Mouse (Mus musculus): ENCODE measurements at regions not wholly inside any gene's neighbourhood (a gene's known extent, or its start where the extent isn't known, plus 50 kb on each side); places are given as distances from the start of the nearest gene placed in this dataset.

DNA sequence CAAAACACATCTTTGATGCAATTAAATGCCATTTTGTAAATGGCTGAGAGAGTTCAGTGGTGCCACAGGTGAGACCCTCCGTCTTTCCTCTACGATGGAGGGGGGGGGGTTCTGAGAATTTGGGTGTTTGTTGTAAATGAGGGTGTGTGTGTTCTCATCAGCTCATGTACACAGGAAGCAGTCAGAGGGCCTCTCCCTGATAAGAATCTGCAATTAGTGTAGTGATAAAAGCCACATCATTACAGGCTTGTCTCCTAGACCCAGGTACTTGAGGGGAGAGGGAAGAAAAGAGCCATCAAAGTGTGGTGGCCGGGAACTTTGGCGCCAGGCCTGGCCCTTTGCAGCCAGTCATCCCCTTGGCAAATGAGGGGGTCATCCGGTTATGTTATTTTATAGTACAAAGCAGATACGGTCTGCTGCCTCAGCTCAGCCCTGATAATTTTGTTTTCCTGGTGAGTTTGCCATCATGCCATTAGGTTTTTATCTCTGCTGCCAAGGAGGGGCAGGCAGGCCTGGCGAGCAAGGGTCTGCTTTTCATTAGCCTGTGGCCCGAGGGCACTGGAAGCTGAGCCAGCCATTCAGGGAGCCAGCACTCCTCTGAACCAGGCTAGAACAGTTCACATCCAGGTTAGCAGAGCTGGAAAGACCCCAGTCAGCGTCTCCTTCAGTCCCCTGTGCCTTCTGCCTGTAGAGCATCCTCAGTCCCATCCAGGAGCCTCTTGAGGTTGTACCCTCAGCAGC, 59.7 kb downstream of the H2al1j start:
- no peak for DNase-seq (ENCODE audit: low spot score)

DNA sequence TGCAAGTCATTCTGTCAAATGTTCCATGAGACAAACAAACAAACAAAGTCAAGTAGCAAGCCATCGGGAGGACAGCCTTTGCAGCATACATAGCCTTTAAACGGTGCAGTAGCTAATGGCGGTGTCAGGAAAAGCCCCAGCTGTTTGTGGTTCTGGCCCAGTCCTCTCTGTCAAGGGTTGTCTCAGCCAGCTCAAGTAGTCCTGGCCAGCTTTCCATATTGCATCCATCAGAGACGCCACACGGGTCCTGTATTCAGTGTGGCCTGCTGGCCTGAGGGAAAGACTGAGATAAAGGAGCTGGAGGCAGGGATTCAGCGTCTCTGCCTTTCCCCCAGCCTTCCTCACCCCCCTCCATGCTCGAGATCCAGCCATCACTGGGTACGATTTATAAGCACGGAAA, 61.2 kb downstream of the H2al1j start:
- DNase-seq (ENCODE audit: low spot score): no peak

DNA sequence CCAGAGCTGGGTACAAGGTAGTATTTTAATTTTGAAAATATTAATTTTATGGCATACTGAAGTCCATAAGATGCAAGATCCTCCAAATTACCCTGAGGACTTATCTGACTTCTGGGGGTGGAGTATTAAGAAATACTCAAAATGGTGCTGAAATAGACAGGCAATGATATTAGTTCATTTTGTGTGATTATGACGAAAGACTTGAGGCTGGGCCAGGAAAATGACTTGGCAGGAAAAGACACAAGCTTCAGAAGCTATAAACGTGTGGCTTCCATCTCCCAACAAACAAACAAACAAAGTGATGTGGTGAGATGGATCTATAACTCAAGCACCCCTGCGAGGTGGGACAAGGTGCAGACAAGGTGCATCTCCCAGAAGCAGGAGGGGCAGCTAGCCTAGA, 72.8 kb downstream of the H2al1j start:
- DNase-seq (ENCODE audit: low spot score): no peak

DNA sequence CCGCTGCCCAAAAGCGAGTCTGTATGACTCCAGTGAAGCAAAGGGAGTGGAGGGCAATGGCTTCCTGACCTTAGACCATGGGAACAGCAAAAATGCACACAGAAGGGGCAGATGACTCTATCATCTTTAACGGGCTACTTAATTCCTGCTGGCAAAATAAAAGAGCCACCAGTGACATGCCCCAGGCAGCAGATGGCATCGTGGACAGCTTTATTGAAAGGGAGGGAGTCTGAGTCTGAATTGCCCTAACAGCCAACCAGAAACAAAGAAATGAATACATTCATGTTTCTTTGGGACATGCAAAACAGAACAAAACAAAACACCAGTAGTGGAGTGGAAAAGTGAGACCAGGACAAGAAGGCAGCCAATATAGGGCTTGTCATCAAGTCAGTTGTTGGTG, 76.7 kb downstream of the H2al1j start:
- no peak for DNase-seq (ENCODE audit: low spot score)

DNA sequence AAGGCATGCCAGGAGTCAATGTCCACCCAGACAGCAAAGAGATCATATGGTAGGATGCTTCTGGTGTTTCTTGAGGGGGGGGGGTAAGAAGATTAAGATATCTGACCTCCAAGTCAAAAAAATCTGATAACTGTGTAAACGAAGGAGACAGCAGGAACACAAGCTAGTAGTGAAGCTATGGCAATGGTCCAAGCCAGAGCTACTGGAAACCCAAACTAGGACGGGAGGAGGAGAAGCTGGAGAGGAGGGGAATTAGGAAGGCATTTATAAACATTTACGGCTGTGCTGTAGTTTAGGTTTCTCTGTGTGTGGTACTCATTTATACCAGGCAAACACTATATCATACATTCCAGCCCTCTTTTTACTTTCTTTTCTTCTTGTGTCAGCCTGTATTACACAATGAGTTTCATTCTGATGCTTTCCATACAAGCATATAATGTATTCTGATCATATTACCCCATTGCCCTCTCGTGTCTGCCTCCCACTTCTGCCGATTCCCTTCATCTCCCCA, 84.7 kb downstream of the H2al1j start:
- DNase-seq (ENCODE audit: low spot score): no peak

DNA sequence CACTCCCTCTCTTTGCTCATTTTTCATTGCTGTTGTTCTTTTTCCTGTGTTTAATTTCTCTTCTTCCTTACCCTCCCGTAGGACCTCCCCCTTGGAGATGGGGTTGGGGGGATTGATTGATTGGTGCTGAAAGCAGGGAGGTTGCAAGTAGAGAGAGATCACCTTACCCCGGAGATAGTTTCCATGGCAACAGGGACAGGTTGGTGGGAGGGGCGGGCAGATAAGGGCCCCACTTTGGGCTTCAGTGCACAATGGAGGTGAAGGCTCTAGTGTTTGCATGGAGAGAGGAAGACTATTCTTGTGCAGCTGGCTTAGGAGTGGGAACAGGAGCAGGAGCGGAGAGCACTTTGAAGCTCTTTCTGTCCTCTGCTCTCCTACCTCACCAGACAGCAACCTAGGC, 88.0 kb downstream of the H2al1j start:
- DNase-seq (ENCODE audit: low spot score): no peak

DNA sequence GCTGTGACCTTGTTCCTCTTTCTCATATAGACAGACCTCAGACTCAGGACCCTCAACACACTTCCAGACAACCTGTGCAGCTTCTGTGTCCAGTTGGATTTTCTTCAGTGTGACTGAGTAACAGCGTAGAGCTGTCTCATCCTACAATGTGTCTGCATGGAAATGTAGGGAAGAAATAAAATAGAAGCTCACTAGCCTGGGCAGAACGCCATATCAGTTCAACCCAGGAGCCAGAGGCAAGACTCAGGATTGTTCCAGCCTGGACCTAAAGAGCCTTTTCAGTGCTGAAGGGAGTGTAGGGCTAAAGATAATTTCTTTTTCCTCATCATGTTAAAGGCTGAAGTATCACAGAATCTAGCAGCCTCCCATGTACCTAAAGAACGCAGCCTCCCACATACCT, 88.9 kb downstream of the H2al1j start:
- no peak for DNase-seq (ENCODE audit: low spot score)

DNA sequence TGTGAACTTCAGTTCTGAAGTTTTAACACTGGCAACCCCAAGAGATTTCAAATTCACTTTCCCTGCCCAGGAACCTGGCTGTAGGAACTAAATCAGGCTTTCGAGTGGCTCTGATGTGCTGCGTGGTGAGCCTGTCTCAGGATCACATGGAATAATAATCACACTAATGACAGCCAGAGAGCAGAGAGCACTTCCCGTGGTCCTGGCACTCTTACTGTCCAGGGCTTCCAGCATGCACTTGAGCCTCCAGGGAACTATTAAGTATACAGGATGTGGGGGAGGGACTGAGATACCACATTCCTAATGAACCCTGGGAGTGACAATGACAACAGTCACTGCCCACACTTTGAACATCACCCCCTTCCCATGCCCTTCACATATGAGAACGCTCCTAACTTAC, 90.2 kb downstream of the H2al1j start:
- no peak for DNase-seq (ENCODE audit: low spot score)

DNA sequence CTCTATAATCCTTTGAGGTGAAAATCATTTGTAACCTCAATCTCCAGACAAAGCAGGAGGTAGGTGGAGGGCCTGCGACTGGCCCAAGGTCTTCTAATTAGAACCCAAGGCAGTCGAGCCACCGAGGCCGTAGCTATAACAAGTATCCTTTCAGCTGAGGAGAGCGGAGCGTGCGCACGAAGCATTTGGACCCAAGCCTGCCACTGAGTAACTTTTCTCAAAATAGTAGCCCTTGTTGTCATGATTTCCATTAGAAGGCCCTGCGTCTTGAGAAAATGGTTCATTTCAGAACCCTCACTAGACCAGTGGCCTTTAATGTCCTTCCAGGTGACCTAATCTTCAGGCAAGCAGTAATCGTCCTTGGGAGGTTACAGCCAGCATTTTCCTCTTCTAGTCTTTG, 90.6 kb downstream of the H2al1j start:
- DNase-seq (ENCODE audit: low spot score): no peak

DNA sequence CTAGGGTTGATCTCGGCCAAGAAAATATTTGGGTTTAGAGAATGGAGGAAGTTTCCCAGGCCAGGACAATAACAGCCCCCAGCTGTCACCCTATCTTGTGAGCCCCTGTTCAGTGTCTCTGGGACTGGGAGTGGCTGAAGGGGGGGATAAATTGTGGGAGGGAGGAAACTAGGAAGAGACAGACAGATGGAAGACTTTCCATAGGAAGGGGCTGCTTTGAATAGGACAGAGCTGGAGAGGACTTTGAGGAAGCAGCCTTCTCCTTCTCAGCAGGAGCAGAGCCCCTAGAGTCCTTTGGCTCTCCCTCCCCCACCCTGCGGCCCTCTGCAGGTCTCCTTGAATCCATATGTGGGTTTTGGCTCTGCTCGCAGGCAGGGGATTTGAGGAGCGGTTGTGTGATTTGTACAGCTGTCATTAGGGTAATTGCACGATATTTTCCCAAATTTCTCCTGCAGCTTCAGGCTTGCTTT, 91.6 kb downstream of the H2al1j start:
- DNase-seq (ENCODE audit: low spot score): no peak

DNA sequence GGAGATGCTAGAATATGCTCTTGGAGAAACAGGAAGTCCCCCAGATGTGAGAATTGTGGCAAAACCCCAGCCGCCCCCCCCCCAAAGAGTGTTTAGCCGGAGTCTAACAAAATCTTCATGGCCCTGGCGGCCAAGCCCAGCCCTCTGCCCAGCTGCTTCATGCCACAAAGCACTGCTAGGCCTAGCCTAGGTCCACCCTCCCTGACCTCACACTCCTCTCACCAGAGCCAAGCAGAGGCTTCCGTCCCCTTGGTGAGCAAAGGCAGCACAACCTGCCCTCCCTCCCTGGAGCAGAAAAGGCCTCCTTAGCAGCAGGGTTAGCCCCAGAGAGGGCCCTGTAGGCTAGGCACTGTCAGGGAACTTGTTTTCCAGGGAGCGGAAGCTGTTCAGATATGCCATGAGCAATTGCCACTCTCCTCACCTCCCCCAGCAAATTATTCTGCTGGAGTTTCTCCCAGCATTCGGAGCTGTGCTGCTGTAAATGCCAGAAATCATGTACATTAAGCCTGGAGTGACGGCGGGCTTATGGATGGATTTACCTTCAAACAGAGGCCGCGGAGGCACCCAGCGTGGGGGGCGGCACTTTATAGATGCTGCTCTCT, 104.9 kb downstream of the H2al1j start:
- DNase-seq (ENCODE audit: low spot score): no peak

DNA sequence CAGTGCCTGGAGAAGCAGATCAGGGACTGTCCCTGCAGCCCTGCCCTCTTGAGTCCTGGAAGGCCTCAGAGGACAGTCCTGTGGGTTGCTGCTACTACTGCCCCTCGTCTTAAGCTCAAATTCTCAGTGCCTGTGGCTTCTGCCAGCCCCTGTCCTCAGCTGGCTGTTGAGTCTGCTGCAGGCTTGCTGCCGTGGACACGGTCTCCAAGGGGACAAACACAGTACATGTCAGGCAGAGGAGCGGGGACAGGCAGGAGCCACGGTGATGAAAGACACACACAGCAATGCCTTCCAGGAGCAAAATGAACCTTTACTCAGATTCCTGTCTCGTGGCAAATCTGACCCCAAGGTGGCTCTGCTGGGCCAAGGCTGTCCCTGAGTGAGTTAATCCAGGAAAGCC, 107.7 kb downstream of the H2al1j start:
- no peak for DNase-seq (ENCODE audit: low spot score)

DNA sequence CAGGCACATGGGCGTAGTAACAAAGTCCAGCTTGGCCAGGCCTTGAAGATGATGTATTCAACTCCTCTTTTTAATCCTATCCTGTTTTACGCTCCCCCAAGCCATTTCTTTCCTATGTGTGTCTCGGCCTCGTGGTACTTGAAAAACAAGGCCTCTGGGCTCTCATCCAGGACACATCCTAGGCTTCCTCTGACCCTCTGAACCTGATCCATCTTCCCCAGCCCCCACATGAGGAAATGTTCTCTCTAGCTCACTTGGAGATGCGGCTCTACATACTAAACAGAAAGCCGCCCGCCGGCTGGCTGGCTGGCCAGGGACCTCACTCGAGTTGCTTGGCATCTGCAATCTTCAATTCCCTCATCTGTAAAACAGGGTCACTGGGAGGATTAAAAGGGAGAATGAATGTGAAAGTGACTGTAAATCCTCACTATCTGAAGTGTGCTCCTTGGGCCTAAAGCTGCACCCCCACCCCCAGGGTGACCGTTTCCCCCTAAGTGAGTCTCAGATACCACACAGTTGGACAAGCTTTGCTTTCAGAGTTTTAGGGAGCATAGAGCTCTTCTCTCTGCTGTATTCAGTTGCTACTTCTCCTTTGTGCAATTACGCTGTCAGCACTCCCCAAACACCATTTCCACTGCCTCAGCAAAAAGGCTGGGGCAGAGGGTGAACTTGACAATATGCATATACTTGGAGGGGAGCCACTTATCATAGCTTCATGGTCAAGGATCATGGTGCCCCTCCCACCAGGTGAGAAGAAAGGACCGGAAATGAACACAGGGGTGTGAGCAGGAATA, 109.7 kb downstream of the H2al1j start:
- no peak for DNase-seq (ENCODE audit: low spot score)

DNA sequence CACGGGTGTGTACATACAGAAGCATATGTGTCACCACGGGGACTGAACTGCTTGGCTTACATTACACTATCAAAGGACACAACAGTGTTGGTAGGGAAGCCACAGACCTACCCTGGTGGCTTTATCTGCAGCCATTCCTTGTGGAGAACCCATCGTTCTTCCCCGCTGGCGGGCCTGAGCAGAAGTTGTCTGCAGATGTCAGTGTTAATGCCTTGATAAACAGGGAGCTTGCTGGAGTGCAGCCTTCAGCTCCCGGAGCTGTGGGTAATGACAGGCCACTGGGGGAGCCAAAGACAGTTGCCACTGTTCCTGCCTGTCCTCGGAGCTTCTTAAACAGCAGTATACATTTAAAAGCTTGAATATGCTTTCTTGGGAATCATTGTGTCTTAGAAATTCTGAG, 115.9 kb downstream of the H2al1j start:
- DNase-seq (ENCODE audit: low spot score): no peak

DNA sequence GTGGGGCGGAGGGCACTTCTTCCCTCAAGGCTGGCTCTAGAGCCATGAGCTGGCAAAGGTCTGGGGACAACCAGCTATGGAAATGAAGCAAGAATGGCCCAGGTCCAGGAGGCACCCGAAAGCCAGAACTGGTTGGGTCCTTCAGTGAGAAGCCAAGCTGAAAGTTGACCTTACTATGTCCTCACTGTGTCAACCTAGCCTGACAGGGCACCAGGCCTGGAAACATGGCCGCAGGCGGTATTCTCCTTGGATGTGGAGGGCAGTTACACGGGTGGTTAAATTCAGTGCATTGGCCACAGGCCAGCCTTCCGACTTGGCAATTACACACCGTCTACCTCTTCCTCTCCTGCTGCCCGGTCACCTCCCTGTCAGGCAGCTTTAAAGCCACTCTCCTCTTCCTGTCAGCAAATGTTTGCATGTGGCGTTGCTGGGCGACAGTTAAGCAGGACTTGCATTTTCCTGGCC, 116.7 kb downstream of the H2al1j start:
- DNase-seq (ENCODE audit: low spot score): no peak

DNA sequence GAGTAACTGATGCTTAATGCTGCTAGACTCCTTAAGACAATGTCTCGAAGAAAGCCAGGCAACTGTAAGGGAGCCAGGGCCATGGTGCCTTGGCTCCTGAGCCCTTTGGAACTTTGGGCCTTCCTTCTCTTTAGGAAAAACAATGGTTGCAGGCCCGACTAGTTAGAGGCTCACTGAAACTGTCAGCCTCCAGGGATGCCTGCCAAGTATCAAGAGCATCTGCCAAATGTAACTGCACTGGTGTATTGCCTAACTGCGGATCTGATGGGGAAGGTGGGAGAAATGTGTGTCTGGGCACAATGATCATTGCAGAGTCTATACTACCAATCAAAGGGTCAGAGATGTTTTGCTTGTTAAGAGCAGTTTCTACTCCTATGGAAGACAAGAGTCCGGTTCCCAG, 121.1 kb downstream of the H2al1j start:
- DNase-seq (ENCODE audit: low spot score): no peak

DNA sequence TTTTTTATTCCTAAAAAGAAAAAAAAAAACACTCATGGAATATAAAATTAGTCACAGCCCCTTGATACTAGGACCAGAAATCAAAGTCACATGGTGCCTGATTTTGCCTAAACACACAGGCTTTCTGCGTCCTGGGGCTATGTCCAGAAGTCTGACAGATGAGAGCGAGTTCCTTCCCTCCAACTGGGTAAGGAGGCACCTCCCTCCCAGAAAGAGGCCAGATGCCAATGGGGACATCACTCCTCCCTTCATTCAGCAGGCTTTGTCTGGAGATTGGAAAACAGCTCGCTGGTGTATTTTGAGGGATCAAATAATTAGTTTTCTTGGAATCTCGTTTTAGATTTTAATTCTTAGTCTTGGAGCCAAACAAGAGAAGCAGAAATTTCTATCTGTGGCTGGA, 130.9 kb downstream of the H2al1j start:
- DNase-seq (ENCODE audit: low spot score): no peak

DNA sequence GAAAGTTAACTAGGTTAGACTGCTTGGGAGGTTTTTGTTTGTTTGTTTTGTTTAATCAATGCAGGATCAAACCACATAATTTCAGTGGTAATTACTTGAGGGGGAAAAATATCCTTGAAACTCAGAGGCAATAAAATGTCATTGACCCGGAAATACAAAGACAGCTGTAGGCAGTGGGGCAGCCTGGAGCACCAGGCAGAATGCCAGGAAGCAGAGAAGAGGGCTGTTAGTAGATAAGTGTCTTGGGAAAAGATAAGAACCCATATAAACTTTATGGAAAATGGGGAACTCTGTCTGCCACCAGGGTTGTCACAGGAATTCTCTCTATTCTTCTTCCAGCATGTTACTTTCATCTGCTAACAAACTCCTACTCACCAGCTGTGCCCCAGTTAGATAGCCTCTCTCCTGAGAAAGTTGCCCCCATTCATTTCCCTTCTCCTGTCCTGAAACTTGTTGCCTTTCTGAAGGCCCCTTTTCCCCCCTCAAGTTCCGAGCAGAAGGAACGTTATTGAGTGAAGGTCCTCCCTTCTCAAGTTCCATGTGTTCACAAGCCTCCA, 136.4 kb downstream of the H2al1j start:
- no peak for DNase-seq (ENCODE audit: low spot score)

DNA sequence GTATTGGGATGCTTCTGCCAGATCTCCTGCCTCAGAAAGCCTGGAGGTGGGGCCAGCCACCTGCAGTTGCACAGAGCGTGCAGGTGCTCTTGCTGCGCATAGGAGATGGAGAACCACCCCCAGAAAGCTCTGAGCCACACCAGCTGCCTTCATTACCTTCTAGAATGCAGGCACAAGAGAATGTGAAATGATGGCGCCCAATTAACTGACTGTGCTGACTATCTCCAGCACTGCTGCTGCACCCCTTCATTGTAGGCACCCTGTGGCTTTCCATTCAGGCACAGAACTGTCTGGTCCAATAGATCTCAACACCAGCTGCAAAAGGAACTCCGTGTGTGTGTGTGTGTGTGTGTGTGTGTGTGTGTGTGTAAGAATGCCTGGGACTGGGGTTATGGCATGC, 138.6 kb downstream of the H2al1j start:
- DNase-seq (ENCODE audit: low spot score): no peak

DNA sequence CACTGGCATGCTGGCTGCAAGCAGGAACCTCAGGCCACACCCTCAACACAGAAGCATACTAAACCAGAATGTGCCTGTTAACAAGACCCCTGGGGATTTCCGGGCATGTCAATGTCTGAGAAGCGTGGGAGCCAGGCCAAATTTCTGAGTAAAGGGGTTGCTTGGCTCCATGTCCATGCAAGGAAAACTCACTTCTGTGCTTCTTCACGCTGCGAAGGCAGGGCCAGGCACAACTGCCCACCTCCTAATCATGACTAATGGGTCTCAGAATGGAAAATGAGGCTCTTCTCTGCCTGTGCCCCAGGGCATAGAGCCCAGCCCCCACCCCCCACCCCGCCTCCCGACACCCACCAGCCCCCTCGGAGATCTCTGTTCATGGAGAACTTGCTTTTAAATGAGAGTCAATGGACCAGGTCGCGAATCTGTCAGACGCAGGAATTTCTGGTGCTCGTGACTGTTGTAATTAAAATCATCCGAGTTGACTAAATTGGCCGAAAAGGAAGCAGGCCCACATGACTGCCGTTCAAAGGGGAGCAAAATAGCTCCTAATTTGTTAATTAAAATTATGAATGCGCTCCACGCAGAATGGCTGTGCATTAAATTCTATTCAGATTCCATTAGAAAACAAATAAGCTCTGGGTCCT, 152.2 kb downstream of the H2al1j start:
- DNase-seq (ENCODE audit: low spot score): no peak

DNA sequence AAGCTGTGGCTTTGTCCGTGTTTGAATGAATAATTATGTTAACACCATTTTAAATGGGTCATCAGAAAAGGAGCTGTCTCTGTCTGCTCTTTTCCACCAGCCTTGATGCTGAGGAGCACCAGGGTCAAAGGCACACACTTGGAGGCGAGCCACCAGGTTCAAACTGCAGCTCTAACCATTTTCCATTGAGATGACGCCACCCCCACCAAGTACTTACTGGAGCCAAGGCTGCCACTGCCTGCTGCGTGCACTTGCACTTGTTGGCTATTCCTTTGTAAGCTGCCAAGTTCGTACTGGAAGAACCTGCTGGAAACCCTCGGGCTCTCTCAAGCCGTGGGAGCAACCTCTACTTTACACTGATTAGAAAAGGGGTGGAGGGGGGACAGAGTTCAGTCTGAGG, 154.5 kb downstream of the H2al1j start:
- DNase-seq (ENCODE audit: low spot score): no peak

DNA sequence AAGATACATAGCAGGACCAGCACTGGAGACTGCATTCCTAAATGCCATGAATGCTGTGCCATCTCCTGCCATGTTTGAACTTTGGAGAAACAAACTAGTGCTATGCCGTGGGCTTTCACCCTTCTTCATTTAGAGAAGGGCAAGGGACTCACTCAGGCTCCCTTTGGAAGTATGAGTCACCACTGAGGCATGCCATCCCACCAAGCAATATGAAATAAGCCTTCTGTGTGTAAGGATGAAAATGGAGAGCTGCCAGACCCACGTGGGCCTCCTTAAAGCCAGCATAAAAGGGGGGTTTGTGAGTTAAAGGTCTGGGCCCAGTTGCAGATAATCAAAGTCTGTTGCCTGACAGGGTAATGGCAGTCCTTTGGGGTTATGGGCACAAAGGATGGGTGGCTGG, 159.0 kb downstream of the H2al1j start:
- DNase-seq (ENCODE audit: low spot score): no peak

All from T-cell, adult 2 months (primary cell).